Mouse (Mus musculus) forelimb bud, embryonic 11.5 days (tissue): ENCODE measurements around the gene Gm49336.

Experiments
- DNase-seq: peaks from one replicate; pipeline ENCODE4 v3.0.0-alpha.2; 2012; ENCODE audit warnings: low read depth, low spot score

The Gm49336 gene

DNA sequence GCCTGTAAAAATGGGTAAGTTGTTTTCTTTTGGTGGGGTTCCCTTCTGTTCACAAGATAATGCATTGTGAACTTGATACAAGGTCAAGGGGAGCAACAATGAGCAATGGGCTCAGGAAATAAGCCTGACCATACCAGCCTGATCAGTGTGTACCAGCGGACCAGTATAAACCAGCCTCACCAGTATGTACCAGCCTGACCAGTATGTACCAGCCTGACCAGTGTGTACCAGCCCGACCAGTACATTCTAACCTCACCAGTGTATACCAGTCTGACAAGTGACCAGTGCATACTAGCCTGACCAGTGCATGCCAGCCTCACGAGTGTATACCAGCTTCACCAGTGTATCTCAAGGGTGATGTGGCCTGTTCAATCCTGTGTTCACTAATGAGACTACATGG is 87.9 kb downstream of the Gm49336 start:
- no peak for DNase-seq
